Mouse (Mus musculus): ENCODE data around the gene Dicer1.

DNA sequence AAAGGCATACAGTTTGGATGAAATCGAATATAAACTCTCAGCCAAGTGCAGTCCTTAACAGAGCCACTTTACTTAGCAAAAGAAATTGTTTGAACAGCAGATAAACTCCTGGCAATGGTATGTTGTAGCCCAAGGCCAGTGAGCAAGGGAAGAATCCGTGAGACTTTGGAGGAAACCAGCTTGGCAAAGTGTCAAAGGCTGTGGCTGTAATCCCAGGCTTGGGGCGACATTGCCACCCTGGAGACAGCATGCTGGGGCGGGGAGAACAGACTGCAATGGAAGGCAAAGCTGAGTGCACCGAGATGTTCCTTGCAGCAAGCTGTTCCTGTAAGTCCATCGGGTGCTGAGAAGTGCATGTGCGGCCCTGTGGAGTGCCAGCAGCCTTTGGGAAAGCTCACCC, 109.4 kb downstream of the Dicer1 start:
- TF ChIP-seq POLR2A (IDR thresholded peaks at IDR 0.05; ENCODE audit: low read depth, low read length), result no peak
- TF ChIP-seq CTCF (IDR thresholded peaks at IDR 0.05; ENCODE audit: extremely low read depth, insufficient read length, insufficient replicate concordance, low read depth, low read length), result no peak
